Mouse (Mus musculus) adrenal gland, adult 2 months (tissue): ENCODE data around the gene Morc2a. TPM values are rescaled to one million over a fixed set of nuclear protein-coding genes. Genes with fewer than 3 reads are reported as not detected.

ENCODE experiments used
- DNase-seq: peaks from one replicate; pipeline ENCODE4 v3.0.0; 2021
- long read RNA-seq: library from polyadenylated mRNA; stranded (forward); transcript quantifications from one replicate; pipeline ENCODE4 v2.0.0, GENCODE M21; 2021
- polyA plus RNA-seq: library from polyadenylated mRNA; depleted of rRNA; stranded (reverse); fragments of >200 nt; gene quantifications from 2 replicates; pipeline ENCODE4 v1.2.3, GENCODE M21; 2012; rRNA removed
- total RNA-seq, 2 experiments: library from RNA; stranded (reverse); gene quantifications; 2 replicates each; pipeline ENCODE4 v1.2.3; 2021

The Morc2a gene
- total RNA-seq: 10 to 100 TPM; 33.4 to 39.0 TPM
- 6.8 and 7.3 TPM in 2 replicates for polyA plus RNA-seq
- long read RNA-seq, full-length matches to known transcripts: 10 of 17 reads
- long read RNA-seq, partial matches to known transcripts: 3 of 17 reads
- long read RNA-seq, other reads (novel, unspliced or antisense): 4 of 17 reads

- DNase-seq: peak; percentile 98
Observed at GRCm38 (mm10) chr11:3648964-3649841, at the start of gene Morc2a. Gene Morc2a, plus strand, starts transcription at chr11:3649191.

- DNase-seq: peak; percentile 19
Observed at GRCm38 (mm10) chr11:3601966-3602365, 47.0 kb upstream of the Morc2a start.

GRCm38 (mm10) chr11:3602687-3603086, 46.3 kb upstream of the Morc2a start:
- DNase-seq: peak; percentile 43

- no peak for DNase-seq
Observed at GRCm38 (mm10) chr11:3606456-3606855, 42.5 kb upstream of the Morc2a start.

- DNase-seq: no peak
Observed at GRCm38 (mm10) chr11:3615576-3615975, 33.4 kb upstream of the Morc2a start.

- DNase-seq: no peak
Observed at GRCm38 (mm10) chr11:3622826-3623225, 26.2 kb upstream of the Morc2a start.

- DNase-seq: no peak
Observed at GRCm38 (mm10) chr11:3624391-3625027, 24.5 kb upstream of the Morc2a start.

- peak; percentile 39 for DNase-seq
Observed at GRCm38 (mm10) chr11:3628999-3629491, 19.9 kb upstream of the Morc2a start.

GRCm38 (mm10) chr11:3633269-3633668, 15.7 kb upstream of the Morc2a start:
- DNase-seq: peak; percentile 19

GRCm38 (mm10) chr11:3647688-3648087, 1.3 kb upstream of the Morc2a start:
- DNase-seq: no peak

GRCm38 (mm10) chr11:3648305-3648963, 557 bp upstream of the Morc2a start:
- peak; percentile 75 for DNase-seq

GRCm38 (mm10) chr11:3650141-3650540, 1.1 kb downstream of the Morc2a start:
- no peak for DNase-seq

- DNase-seq: no peak
Observed at GRCm38 (mm10) chr11:3661964-3662363, 13.0 kb downstream of the Morc2a start.

GRCm38 (mm10) chr11:3667506-3667905, 18.5 kb downstream of the Morc2a start:
- peak; percentile 44 for DNase-seq

GRCm38 (mm10) chr11:3668768-3669167, 19.8 kb downstream of the Morc2a start:
- peak; percentile 36 for DNase-seq

- DNase-seq: peak; percentile 15
Observed at GRCm38 (mm10) chr11:3669849-3670248, 20.9 kb downstream of the Morc2a start.

- DNase-seq: no peak
Observed at GRCm38 (mm10) chr11:3671000-3671628, 22.1 kb downstream of the Morc2a start.

- DNase-seq: peak; percentile 48
Observed at GRCm38 (mm10) chr11:3674545-3674944, 25.6 kb downstream of the Morc2a start.

GRCm38 (mm10) chr11:3676423-3676822, 27.4 kb downstream of the Morc2a start:
- DNase-seq: no peak

- peak; percentile 33 for DNase-seq
Observed at GRCm38 (mm10) chr11:3677204-3677603, 28.2 kb downstream of the Morc2a start.

- DNase-seq: no peak
Observed at GRCm38 (mm10) chr11:3679771-3680170, 30.8 kb downstream of the Morc2a start.

GRCm38 (mm10) chr11:3683696-3684095, 34.7 kb downstream of the Morc2a start:
- no peak for DNase-seq
